Mouse (Mus musculus) left cerebral cortex, postnatal 25 days (tissue): ENCODE measurements at regions not wholly inside any gene's neighbourhood (a gene's known extent, or its start where the extent isn't known, plus 50 kb on each side); places are given as distances from the start of the nearest gene placed in this dataset.

ENCODE experiments used
- DNase-seq, 2 experiments: peaks; one replicate each; pipeline ENCODE4 v3.0.0; 2022; ENCODE audit warnings: low spot score in 2 of 2, mixed read lengths in 1 of 2
- intact Hi-C: fragments of 180-260 bp; cut with DNase I; formaldehyde crosslinking; loops from one replicate; pipeline ENCODE4 v1.15.1; 2025

DNA sequence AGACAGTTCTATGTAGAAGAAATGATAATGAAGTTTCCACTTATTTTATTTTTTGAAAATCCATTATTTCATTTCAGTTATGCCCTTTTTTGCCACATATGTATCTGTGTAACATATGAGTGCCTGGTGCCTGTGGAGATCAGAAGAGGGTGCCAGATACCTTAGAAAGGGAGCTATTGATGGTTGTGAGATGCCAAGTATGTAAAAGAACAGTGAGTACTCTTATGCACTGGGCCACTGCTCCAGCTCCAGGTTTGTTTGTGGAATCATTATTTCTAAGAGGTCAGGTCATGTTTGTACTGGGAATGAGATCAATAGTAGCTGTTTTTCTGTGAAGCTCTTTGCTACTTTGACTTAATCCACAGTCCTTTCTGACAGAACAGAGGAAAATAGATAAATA, 68.1 kb downstream of the Cenpw start:
- no peak for DNase-seq
- intact Hi-C loops = no loop called here

DNA sequence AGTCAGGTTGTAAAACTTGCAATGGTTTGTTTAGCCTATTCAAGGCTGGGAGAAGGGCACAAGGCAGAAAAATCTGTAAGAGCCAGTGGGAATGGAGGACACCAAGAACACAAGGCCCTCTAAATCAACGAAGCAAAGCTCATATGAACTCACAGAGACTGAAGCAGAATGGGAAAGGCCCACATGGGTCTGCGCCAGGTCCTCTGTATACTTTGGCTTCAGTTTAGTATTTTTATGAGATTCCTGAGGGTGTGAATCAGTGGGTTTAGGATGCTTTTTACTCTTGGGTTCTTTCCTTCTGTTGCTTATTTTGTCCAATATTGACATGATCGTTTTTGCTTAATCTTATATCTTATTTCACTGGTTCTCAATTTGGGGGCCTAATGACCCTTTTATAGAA, 90.0 kb downstream of the Cenpw start:
- intact Hi-C loops = no loop called here
- DNase-seq = no peak

DNA sequence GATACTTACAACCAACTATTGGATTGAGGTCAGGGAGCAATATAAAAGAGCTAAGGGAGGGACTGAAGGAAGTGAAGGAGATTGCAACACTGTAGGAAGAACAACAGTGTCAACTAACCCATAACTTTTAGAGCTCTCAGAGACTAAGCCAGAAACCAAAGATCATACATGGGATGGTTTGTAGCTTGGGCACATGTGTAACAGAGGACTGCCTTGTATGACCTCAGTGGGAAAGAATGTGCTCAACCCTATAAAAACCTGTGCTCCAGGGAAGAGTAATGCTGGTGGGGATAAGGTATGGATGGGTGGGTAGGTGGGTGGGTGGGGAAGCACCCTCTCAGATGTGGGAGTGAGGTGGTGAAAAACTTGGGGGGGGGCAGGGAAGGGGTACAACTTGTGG, 97.9 kb downstream of the Cenpw start:
- DNase-seq = no peak
- intact Hi-C loops = no loop called here

DNA sequence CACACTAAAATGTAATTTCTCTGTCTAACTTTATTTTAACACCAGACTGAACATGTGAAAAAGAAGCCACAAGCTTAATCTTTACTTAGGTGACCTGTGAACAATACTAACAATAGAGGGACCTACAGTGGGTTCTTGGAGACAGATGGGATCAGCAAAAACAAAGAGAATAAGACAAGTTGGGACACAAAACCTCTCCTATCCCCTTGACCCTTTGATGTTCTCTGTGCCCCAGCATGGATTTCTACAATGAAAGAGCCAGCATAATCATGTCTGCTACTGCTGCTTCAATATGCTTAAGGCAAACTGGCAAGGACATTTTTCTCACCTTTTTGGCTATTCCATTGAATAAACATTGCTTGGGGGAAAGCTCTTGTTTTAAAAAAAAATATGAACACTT, 105.8 kb downstream of the Cenpw start:
- DNase-seq = no peak
- intact Hi-C loops = loop anchor here (5.0 kb wide), 1 partner anchor 557 kb away; the partner anchor contains the start of gene Rspo3

DNA sequence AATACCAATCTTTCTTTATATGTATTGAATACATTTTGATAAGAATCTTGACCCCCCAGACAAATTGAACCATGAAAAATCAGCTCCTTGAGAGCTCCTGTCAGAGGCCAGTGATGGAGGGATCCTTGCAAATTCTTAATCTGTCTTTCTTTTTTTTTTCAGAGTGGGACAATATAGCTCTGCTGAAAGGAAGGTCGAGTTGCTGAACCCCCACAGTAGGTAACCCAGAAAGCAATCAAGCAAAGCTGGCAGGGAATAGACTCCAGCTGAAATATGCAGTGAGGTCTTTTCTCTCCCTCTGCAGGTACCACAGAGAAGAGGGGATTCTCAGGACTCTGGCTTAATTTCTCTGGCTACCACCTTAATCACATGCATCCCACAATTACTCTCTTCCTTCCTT, 108.8 kb downstream of the Cenpw start:
- no peak for DNase-seq
- intact Hi-C loops = loop anchor here (5.0 kb wide), 1 partner anchor 554 kb away; the partner anchor contains the start of gene Rspo3

DNA sequence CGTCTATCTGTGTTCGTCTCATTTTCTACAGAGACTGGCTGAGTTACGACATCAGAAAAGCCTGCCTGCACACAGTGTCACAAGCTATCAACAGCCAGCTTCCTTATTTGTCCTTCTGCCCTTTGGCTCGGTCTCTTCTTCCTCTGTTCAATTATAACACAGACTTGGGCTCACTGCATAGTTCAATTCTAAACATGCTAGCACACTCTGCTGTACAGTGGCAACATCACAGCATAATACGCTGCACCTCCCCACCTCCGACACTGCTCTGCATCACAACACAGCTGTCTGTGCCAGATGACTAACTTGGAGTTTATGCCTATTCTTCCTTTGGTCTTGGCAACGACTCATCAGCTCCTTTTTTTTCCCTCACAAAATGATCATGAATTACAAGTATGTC, 111.0 kb downstream of the Cenpw start:
- intact Hi-C loops = no loop called here
- peak; percentile 36 to 77 for DNase-seq

DNA sequence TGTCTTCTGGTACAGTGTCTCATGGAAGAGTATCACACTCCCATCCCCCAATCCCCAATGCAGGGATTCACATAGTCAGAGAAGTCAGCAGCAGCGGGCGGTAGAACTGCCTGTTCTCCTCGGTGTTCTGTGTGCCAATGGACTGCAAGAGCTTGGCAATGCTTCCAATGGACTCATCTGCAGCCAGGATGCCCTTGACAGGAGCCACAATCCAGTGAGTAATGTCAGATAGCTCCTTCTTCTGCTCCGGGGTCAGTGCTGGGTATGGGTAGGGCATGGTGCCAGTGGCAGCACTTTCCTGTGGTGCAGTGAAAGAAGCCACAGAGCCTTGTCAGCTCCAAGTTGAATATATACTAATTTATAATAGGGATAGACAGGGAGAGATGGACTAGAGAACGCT, 115.3 kb downstream of the Cenpw start:
- no peak for DNase-seq
- intact Hi-C loops = no loop called here

DNA sequence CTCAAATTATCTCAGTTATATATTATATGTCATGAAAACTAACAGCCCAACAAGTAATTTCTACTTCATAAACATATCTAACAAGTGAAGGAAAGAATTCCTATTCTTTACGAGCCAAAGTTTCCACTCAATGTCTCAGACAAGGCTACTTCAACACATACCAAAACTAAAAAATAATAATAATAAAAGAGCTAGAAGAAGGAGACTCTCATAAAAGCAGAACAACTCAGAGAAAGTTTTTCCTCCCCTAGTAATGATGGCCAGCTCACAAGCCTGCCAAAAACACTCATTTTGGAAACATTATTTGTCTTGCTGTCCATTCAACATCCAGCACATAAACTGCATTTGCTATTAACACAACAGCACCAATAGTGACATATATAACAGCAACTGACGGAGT, 133.7 kb downstream of the Cenpw start:
- intact Hi-C loops = no loop called here
- no peak for DNase-seq

DNA sequence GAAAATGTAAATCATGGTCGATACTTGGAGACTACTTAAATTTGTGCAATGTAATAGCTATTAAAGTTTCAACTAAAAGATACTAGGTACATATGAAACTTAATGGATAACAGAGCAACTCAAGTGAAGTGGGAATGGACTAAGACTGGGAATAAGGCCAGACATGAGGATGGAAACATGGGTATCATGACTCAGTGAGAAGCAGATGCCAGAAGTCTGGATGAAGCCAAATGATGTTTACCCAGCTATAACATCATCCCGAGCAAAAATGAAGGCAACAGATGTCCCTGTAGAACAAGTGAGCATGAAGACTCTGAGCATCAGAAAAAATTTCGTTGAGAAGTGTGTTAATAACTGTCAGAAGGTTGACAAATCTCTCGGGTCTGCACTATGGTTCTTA, 169.7 kb downstream of the Cenpw start:
- DNase-seq = peak; percentile 2 to 67
- intact Hi-C loops = no loop called here

DNA sequence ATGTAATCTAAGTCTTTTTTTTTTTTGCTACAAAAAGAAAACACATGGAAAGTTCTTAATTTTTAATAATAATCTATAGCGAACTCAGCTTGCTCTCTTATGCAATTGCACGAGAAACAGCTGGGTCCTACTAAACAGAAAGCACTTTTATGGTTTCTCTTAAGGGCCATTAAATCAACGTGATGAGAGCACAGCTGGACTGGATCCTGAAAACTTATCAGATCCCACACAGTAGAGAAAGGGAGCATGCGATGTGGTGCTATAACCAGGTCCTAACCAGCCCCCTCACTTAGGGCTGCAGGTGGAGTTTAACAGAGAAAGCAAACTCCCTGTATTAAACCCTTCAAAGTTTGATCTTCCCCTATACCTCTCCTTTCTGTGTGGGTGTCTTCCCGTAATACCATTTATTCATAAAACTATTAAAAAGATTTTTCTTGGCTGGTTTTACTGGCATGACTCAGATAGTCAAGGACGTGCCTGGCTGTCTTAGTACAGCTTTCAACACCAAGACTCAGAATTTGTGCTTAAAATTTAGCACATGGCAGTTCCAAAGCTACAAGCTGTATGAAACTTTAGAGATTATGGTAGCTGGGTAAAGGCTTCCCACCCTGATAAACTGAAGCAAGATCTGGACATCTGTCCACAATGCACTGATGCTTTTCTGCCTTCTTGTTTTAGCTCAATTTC, 197.3 kb downstream of the Cenpw start:
- no peak for DNase-seq
- intact Hi-C loops = no loop called here

DNA sequence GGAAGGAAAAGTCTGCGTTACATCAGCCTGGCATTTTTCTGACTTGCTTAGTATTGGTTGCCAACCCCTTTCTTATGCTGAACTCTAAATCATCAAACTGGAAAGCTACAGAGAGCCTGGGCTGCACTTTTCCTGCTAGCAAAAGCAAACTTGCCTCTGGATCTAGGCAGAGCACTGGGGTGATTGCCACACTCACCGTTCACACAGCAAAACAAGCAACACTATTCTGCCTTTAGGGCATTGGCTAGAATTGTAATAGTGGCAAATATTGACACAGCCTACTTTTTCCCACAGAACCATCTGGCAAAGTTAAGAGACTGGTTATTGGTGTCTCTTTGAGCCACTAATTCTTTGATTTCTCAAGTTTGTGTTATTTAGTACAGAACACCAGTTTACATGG, 199.5 kb downstream of the Cenpw start:
- intact Hi-C loops = no loop called here
- no peak for DNase-seq

DNA sequence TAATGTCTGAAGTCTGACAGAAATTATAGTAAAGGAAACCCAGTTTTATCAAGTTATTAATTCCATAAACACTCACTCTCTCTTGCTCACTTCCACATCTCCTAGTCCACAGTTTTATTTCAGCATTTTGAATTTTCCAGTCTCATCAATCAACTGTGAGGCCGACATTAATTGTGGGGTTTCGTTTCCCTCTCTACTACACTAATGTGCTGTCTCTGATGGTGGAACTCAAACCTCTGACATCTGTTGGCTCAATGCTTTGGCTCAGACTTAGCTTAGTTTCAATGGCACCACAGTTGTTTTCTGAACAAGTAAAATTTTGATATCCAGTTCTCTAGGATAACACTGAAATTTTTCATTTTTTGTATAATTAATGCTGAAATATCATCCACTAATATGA, 218.8 kb downstream of the Cenpw start:
- DNase-seq = no peak
- intact Hi-C loops = no loop called here
